Mouse (Mus musculus) forebrain, embryonic 14.5 days (tissue): ENCODE results near the gene 4930452B06Rik. TPM values are rescaled to one million over a fixed set of nuclear protein-coding genes. Genes with fewer than 3 reads are reported as not detected.

Experiments
- ATAC-seq: fragments of 200-750 bp; cut with Nextera tagmentation; 2 replicates; pipeline ENCODE4 v1.8.0; 2017; ENCODE audit warnings: mild to moderate bottlenecking, moderate library complexity
- DNase-seq: peaks from one replicate; pipeline ENCODE4 v3.0.0-alpha.2; 2015; ENCODE audit warnings: low spot score
- H3K27ac ChIP-seq: fragments of 300-500 bp; sonication (generic); 2 replicates; pipeline ENCODE4 v1.5.1; 2014; ENCODE audit warnings: low read depth, mild to moderate bottlenecking, control low read depth, low read length, moderate library complexity
- H3K27me3 ChIP-seq: fragments of 300-500 bp; sonication (generic); replicated peaks from 2 replicates; pipeline ENCODE4 v1.6.1; 2014; ENCODE audit warnings: low read length, control low read depth, mixed read lengths; ENCODE audit not compliant: control insufficient read depth, insufficient read depth
- H3K36me3 ChIP-seq: fragments of 300-500 bp; sonication (generic); 2 replicates; pipeline ENCODE4 v1.6.1; 2014; ENCODE audit warnings: low read length, control low read depth; ENCODE audit not compliant: control insufficient read depth, insufficient read depth
- H3K4me1 ChIP-seq: fragments of 300-500 bp; sonication (generic); 2 replicates; pipeline ENCODE4 v1.6.1; 2014; ENCODE audit warnings: antibody characterized with exemption, low read length, control low read depth; ENCODE audit not compliant: control insufficient read depth, insufficient read depth
- H3K4me2 ChIP-seq: fragments of 300-500 bp; sonication (generic); 2 replicates; pipeline ENCODE4 v1.6.1; 2014; ENCODE audit warnings: mild to moderate bottlenecking, control low read depth, low read length
- H3K4me3 ChIP-seq: fragments of 300-500 bp; sonication (generic); 2 replicates; pipeline ENCODE4 v1.5.1; 2014; ENCODE audit warnings: low read depth, low read length, control low read depth
- H3K9ac ChIP-seq: fragments of 300-500 bp; sonication (generic); 2 replicates; pipeline ENCODE4 v1.6.1; 2014; ENCODE audit warnings: mild to moderate bottlenecking, low read length, control low read depth, moderate library complexity
- H3K9me3 ChIP-seq: fragments of 300-500 bp; sonication (generic); replicated peaks from 2 replicates; pipeline ENCODE4 v1.6.1; 2016; ENCODE audit warnings: low read length, control low read depth, mixed read lengths; ENCODE audit not compliant: control insufficient read depth
- WGBS: fragments of 180-500 bp; shearing (Covaris S2); extraction: QIAGEN DNeasy Blood & Tissue Kit; methylation state at CpG from one replicate; pipeline ENCODE4 v1.1.7; 2014; 5-methylcytosine and 5-hydroxymethylcytosine counted together
- polyA plus RNA-seq: library from polyadenylated mRNA; unstranded; fragments of >200 nt; fragmentation: Nextera tagmentation; extraction: Ambion mirVana; gene quantifications from 2 replicates; pipeline ENCODE4 v1.2.1, GENCODE M21; 2014

4930452B06Rik gene
- polyA plus RNA-seq, 1 experiment from 2014 or later = 7.1 TPM

- H3K4me3 ChIP-seq = no peak overlapping the region
- no peaks in the 10 kb centered on the region for H3K27me3 ChIP-seq
- H3K36me3 ChIP-seq = no peaks in the 10 kb centered on the region
- H3K4me1 ChIP-seq = no peaks in the 10 kb centered on the region
- WGBS = 83% methylated on average over 2 of the region's 2 CpGs
- H3K27ac ChIP-seq = no peak overlapping the region
- H3K4me2 ChIP-seq = no peak overlapping the region
- H3K9me3 ChIP-seq = no peaks in the 10 kb centered on the region
- H3K9ac ChIP-seq = no peak overlapping the region
- ATAC-seq = no peak
- DNase-seq = no peak
These were observed 236.3 kb downstream of the 4930452B06Rik start for GRCm38 (mm10) chr14:8429767-8430166.

- WGBS = 55% methylated on average over 3 of the region's 3 CpGs
These were observed 243.2 kb downstream of the 4930452B06Rik start for GRCm38 (mm10) chr14:8422833-8423232.

GRCm38 (mm10) chr14:8421199-8421787 is 244.7 kb downstream of the 4930452B06Rik start:
- 20% methylated on average over 10 of the region's 10 CpGs for WGBS
- H3K4me3 ChIP-seq = no peak overlapping the region
- no peaks in the 10 kb centered on the region for H3K36me3 ChIP-seq
- no peak overlapping the region for H3K4me2 ChIP-seq
- H3K4me1 ChIP-seq = 0 out of 2 replicates have a peak, but pooled peaks cover 2% of the 10 kb centered on the region
- H3K9me3 ChIP-seq = no peaks in the 10 kb centered on the region
- DNase-seq (peak; percentile 5), ATAC-seq (no peak)
- no peak overlapping the region for H3K27ac ChIP-seq
- H3K9ac ChIP-seq = no peak overlapping the region
- no peaks in the 10 kb centered on the region for H3K27me3 ChIP-seq

More at GRCm38 (mm10) chr14:8422833-8423232, 243.2 kb downstream of the 4930452B06Rik start:
- Histone ChIP-seq H3K36me3 (no peaks in the 10 kb centered on the region), H3K9ac (no peak overlapping the region), H3K9me3 (no peaks in the 10 kb centered on the region), H3K27me3 (no peaks in the 10 kb centered on the region), H3K4me3 (no peak overlapping the region), H3K4me2 (no peak overlapping the region), H3K27ac (no peak overlapping the region), H3K4me1 (0 out of 2 replicates have a peak, but pooled peaks cover 2% of the 10 kb centered on the region)
- no peak for ATAC-seq
- DNase-seq = peak; percentile 41

GRCm38 (mm10) chr14:8418610-8419009 is 247.4 kb downstream of the 4930452B06Rik start:
- H3K9ac ChIP-seq = no peak overlapping the region
- WGBS = 58% methylated on average over 3 of the region's 3 CpGs
- 0 out of 2 replicates have a peak, but pooled peaks cover 2% of the 10 kb centered on the region for H3K4me1 ChIP-seq
- ATAC-seq = no peak
- no peak for DNase-seq
- no peaks in the 10 kb centered on the region for H3K9me3 ChIP-seq
- H3K36me3 ChIP-seq = no peaks in the 10 kb centered on the region
- no peak overlapping the region for H3K4me3 ChIP-seq
- no peaks in the 10 kb centered on the region for H3K27me3 ChIP-seq
- H3K27ac ChIP-seq = no peak overlapping the region
- no peak overlapping the region for H3K4me2 ChIP-seq

GRCm38 (mm10) chr14:8405946-8406345 is 260.1 kb downstream of the 4930452B06Rik start:
- DNase-seq (no peak), ATAC-seq (no peak)
- Histone ChIP-seq H3K9me3 (no peaks in the 10 kb centered on the region), H3K4me1 (no peaks in the 10 kb centered on the region), H3K27ac (no peak overlapping the region), H3K4me2 (no peak overlapping the region), H3K27me3 (no peaks in the 10 kb centered on the region), H3K4me3 (no peak overlapping the region), H3K36me3 (no peaks in the 10 kb centered on the region), H3K9ac (no peak overlapping the region)
- WGBS = 70% methylated on average over 6 of the region's 6 CpGs

- no peaks in the 10 kb centered on the region for H3K27me3 ChIP-seq
- H3K9ac ChIP-seq = no peak overlapping the region
- no peaks in the 10 kb centered on the region for H3K36me3 ChIP-seq
- DNase-seq = no peak
- no peaks in the 10 kb centered on the region for H3K4me1 ChIP-seq
- no peak for ATAC-seq
- H3K4me2 ChIP-seq = no peak overlapping the region
- WGBS = 89% methylated on average over 3 of the region's 3 CpGs
- H3K27ac ChIP-seq = no peak overlapping the region
- no peak overlapping the region for H3K4me3 ChIP-seq
- no peaks in the 10 kb centered on the region for H3K9me3 ChIP-seq
These were observed 262.7 kb downstream of the 4930452B06Rik start for GRCm38 (mm10) chr14:8403310-8403709.

- ATAC-seq (no peak), DNase-seq (no peak)
- H3K36me3 ChIP-seq = no peaks in the 10 kb centered on the region
- H3K4me1 ChIP-seq = no peaks in the 10 kb centered on the region
- H3K9me3 ChIP-seq = no peaks in the 10 kb centered on the region
- H3K27me3 ChIP-seq = no peaks in the 10 kb centered on the region
- no peak overlapping the region for H3K4me2 ChIP-seq
- H3K27ac ChIP-seq = no peak overlapping the region
- no peak overlapping the region for H3K4me3 ChIP-seq
- no peak overlapping the region for H3K9ac ChIP-seq
These were observed 267.5 kb downstream of the 4930452B06Rik start for GRCm38 (mm10) chr14:8398507-8398906.

- DNase-seq (no peak), ATAC-seq (no peak)
- Histone ChIP-seq H3K4me1 (no peaks in the 10 kb centered on the region), H3K4me3 (no peak overlapping the region), H3K27me3 (no peaks in the 10 kb centered on the region), H3K36me3 (no peaks in the 10 kb centered on the region), H3K9ac (no peak overlapping the region), H3K9me3 (no peaks in the 10 kb centered on the region), H3K4me2 (no peak overlapping the region), H3K27ac (no peak overlapping the region)
- WGBS = 89% methylated on average over 7 of the region's 7 CpGs
These were observed 270.3 kb downstream of the 4930452B06Rik start for GRCm38 (mm10) chr14:8395690-8396287.

GRCm38 (mm10) chr14:8392181-8392825 is 273.7 kb downstream of the 4930452B06Rik start:
- H3K27ac ChIP-seq = no peak overlapping the region

More at GRCm38 (mm10) chr14:8392181-8392825, 273.7 kb downstream of the 4930452B06Rik start:
- 50% methylated on average over 6 of the region's 6 CpGs for WGBS
- no peak for DNase-seq
- no peak overlapping the region for H3K9ac ChIP-seq
- no peak overlapping the region for H3K4me2 ChIP-seq
- H3K4me3 ChIP-seq = no peak overlapping the region
- no peak for ATAC-seq
- no peaks in the 10 kb centered on the region for H3K4me1 ChIP-seq
- no peaks in the 10 kb centered on the region for H3K9me3 ChIP-seq
- no peaks in the 10 kb centered on the region for H3K27me3 ChIP-seq
- no peaks in the 10 kb centered on the region for H3K36me3 ChIP-seq
